Mouse (Mus musculus): Measurements from ENCODE around the gene Cox6b1. TPM values are rescaled to one million over a fixed set of nuclear protein-coding genes. Genes with fewer than 3 reads are reported as not detected.

The Cox6b1 gene
- total RNA-seq (2021) = 1,000 to 10,000 TPM; 1,025 to 1,032 TPM
- long read RNA-seq, experiment 1, transcript Cox6b1-201 (4 exons, 618 nt) = major isoform, 466 of 486 reads
- long read RNA-seq, experiment 1, partial matches to known transcripts = 11 of 486 reads
- long read RNA-seq, experiment 1, other reads (novel, unspliced or antisense) = 7 of 486 reads
- long read RNA-seq, experiment 2, transcript Cox6b1-201 (4 exons, 618 nt) = major isoform, 465 of 481 reads
- long read RNA-seq, experiment 2, partial matches to known transcripts = 9 of 481 reads
- long read RNA-seq, experiment 2, other reads (novel, unspliced or antisense) = 7 of 481 reads

DNA sequence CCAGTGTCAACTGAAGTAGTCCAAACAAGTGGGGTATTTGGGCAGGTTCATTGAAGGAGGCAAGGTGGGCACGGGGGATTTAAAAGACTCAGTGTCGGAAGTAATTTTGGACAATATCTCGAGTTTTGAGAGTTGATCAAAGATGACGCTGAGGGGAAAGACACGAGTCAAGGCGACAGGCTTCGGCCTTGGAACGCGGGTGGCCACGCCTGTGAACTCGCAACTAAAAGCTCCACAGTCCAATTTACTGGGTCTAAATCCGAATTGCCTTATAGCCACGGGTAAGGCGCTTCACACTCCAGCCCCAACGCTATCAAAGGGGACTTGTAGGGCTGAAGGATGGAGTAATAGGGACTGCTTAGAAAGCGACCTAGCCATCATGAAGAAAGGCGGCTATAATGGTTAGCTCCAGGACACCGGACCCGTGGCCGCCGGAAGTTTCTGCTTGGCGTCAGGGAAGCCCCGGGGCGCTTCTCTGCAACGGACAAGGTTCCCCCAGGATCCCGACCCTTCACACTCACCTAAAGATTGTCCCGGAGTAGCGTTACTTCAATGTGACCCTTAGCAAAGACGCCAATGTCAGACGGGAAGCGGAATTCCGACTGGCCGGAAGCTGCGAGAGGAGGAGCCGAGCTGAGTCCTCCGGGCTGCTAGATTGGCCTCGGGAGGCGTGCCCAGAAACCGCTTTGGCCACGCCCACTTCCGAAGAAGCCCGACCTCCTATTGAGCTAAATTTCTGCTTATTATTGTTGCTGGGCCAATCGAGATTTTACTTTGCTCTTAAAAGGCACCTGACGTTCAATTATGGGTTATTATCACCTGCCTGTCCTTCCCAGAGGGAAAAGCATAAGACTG is at the start of gene Cox6b1:
TSS of gene Cox6b1 (minus strand) at position 622 of the 855 bp plus-strand sequence.
- peak; percentile 74 to 85 for DNase-seq (ENCODE audit: low spot score in 2 of 2)

- no peak for DNase-seq (ENCODE audit: low spot score in 2 of 2)
These were observed 45.5 kb upstream of the Cox6b1 start, which contains the start of gene Pmis2 for GRCm38 (mm10) chr7:30671480-30671879. Pmis2 (minus strand) TSS chr7:30671605.

GRCm38 (mm10) chr7:30669229-30669628 is 43.3 kb upstream of the Cox6b1 start:
- DNase-seq (ENCODE audit: low spot score in 2 of 2) = no peak

GRCm38 (mm10) chr7:30665321-30665720 is 39.4 kb upstream of the Cox6b1 start:
- DNase-seq (ENCODE audit: low spot score in 2 of 2) = no peak

DNA sequence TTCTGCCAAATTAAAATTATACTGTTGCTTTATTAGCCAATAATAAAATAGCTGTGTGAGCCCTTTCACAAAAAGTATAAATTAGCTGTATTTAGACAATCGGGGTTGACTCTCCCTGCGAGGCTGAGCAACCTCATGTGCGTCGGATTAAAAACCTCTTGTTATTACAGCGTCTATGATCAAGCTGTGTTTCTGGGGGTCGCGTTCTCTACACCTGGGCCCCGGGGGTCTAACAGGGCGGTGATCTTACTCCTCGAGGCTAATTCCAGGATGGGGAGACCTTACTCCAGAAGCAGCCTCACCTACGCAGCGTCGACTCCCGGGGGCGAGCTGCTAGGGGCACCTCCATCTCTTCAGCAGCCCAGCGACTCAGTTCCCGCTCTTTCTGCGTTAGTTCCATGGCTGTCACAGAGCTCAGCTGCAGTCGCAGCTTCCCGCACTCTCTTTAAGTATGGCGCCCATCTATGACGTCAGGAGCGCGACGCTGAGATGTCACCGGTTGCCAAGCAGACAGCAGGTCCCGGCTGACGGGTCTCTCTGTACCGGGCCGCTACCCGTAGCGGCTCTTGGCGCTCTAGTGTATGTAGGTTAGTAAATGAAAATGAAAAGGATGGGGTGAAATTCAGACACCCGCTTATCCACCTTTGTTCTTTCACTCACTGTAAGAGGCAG is 38.7 kb upstream of the Cox6b1 start, which contains the start of gene Haus5:
TSS of gene Haus5 (minus strand) at position 466 of the 672 bp plus-strand sequence.
- DNase-seq (ENCODE audit: low spot score in 2 of 2) = peak; percentile 68 to 86

DNA sequence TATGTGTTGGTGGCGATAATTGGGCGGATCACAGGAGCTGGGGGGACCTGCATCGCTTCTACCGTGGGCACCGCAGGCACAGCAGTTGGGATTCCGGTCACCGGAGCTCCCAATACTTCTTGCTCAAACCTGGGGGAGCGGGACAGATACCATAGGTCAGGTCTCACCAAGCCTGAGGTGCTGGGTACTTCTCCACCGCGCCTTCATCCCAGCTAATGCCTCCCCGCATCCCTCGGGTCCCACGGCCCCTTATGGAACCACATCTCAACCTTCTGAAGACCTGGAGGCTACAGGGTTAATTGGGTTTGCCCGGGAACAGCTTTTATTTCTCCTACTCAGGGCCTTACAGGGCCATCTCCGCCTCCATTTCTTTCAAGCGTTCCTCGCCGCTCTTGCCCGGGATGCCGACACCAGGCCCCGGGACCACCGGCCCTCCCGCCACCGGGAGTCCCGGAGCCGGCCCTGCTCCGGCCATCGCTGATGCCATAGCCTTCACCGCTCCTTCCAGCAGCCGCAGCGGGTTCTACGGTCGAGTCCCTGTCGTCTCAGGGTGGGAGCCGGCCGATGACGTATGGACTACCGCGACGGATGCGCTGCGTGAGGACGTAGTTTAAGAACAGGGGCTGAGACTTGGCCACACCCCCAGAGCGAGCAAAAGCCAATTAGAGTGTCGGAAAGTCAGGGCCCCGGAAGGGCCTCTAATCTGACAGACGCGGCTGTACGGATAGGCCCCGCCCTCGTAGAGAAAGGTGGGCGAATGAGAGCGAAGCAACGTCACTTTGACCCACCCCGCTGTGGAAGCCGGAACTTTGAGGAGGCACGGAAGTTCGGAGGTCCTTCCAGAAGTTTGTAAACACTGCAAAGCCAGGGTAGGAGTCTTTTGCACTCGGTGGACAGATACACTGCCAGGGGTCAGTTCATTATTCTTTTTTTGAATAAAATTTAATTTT is 23.9 kb upstream of the Cox6b1 start, which contains the start of gene Rbm42:
TSS of gene Rbm42 (minus strand) at position 727 of the 950 bp plus-strand sequence.
- DNase-seq (ENCODE audit: low spot score in 2 of 2) = peak; percentile 90 to 98

GRCm38 (mm10) chr7:30639083-30639482 is 13.1 kb upstream of the Cox6b1 start:
- DNase-seq (ENCODE audit: low spot score in 2 of 2) = no peak

GRCm38 (mm10) chr7:30636395-30636794 is 10.4 kb upstream of the Cox6b1 start:
- no peak for DNase-seq (ENCODE audit: low spot score in 2 of 2)

DNA sequence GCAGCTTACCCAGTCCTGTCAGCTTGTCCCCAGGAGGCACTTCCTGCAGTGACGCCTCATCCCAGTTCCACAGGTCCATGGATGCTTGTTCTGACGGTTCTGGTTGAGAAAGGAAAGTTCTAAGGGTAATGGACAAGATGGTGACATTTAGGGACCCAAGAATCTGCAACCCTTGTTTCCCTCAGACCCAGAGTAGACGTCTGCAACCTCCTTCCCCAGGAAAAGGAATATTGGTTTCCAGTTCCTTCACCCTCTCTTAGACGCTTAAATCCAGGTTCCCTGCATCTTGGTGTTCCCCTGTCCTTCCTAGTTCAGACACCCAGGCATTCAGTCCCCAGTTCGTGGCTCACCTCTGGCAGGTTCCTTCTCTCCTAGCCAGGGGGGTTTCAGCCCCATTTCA is 9.8 kb upstream of the Cox6b1 start, which contains the start of gene Etv2:
TSS of gene Etv2 (minus strand) at position 101 of the 400 bp plus-strand sequence.
- no peak for DNase-seq (ENCODE audit: low spot score in 2 of 2)

DNA sequence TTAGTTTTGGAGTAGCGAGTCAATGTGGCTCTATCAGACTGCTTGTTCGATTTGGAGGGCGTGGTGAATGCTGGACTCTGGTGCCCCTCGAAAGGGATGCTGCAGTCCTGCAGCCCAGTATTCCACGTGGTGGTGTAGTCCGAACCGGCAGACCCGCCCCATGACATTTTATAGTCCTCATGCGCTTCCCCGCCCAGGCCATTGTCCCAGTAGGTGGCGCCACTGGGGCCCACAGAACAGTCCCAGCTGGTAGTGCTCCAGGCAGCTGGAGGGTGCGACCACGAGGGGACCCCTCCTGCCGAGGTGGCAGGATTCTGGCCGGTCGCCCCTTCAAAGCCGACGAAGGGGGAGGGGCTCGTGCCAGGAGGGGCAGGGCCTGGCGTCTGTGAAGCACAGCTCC is 8.7 kb upstream of the Cox6b1 start:
- peak in 1 of 2 experiments; percentile 53 for DNase-seq (ENCODE audit: low spot score in 2 of 2)

- no peak for DNase-seq (ENCODE audit: low spot score in 2 of 2)
These were observed 7.9 kb upstream of the Cox6b1 start for GRCm38 (mm10) chr7:30633762-30634412.

DNA sequence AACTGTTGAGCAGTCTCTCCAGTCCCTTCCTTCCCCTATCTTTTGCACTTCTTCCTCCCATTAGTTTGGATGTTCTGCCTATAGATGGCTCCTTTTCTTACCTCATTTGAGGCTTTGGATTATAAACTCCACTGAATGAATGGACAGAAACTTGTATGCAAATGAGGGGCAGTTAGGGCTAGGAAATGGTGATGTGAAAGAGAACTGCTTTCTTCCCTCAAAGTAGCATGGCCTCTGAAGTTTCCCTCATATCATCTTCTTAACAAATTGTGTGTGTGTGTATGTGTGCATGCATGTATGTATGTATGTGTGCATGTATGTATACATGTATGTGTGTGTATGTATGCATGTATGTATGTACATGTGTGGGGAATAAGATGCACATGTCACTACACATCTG is 3.1 kb upstream of the Cox6b1 start:
- DNase-seq (ENCODE audit: low spot score in 2 of 2) = no peak

DNA sequence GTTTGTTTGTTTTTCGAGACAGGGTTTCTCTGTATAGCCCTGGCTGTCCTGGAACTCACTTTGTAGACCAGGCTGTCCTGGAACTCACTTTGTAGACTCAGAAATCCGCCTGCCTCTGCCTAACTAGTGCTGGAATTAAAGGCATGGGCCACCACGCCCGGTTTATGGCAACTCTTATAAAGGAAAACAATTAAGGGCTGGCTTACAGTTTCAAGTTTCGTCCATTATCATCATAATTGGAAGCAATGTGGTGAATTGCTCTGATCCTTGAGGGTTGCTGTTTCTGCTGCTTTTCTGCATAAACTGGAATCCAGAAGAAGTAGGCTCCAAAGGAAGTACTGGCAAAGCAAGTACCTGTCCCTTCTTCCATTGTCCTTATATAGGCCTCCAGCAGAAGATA is 696 bp upstream of the Cox6b1 start:
- no peak for DNase-seq (ENCODE audit: low spot score in 2 of 2)

DNA sequence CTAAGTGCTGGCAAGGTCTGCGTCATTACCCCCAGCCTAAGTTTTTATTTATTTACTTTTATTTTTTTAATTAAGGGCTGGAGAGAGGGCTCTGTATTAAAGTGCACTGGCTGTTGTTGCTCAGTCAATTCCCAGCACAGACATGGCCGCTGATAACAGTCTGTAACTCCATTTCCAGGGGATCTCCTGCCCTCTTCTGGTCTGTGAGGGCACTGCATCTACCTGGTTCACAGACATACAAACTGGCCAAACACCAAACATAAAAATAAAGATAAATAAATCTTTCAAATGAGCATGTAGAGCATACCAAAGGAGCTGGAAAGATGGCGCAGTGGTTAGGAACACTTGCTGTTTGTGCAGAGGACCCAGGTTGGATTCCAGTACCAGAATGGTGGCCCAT is 6.7 kb downstream of the Cox6b1 start:
- DNase-seq (ENCODE audit: low spot score in 2 of 2) = no peak

DNA sequence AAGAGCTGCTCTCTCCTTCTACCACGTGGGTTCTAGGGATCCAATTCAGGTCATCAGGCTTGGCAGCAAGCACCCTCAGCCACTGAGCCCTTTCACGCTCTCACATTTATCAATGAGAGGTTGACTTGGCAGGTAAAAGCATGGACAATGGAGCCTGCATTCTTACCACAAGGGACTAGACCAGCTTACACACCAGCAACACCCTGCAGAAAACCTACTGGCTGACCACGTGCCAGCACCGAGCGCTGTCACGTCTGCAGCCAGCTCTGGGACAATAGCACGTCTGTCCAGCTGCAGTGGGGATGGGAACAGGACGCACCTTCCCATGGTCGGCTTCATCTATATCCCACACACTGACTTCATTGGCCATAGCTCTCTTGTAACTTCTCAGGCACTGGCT is 7.3 kb downstream of the Cox6b1 start:
- no peak for DNase-seq (ENCODE audit: low spot score in 2 of 2)

GRCm38 (mm10) chr7:30615049-30615760 is 10.7 kb downstream of the Cox6b1 start:
- DNase-seq (ENCODE audit: low spot score in 2 of 2) = no peak

DNA sequence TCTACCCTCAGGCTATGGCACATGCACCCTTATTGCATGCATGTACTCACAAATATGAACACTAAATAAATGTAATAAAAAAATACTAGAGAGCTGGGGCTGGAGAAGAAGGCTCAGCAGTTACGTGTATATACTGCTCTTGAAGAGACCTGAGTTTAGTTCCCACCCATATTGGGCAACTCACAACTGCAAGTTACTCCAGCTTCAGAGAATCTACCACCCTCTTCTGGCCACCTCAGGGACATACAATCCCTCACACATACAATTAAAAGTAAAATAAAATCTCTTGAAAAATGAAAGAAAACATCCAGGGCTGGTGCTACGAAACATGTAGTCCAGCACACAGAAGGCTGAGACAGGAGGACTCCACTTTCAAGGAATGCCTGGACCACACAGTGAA is 11.5 kb downstream of the Cox6b1 start:
- no peak for DNase-seq (ENCODE audit: low spot score in 2 of 2)

GRCm38 (mm10) chr7:30613529-30614112 is 12.3 kb downstream of the Cox6b1 start:
- DNase-seq (ENCODE audit: low spot score in 2 of 2) = peak in 1 of 2 experiments; percentile 52

Measured in gastrocnemius, postnatal 4 days (tissue).